Comparison of ENCODE assay signal across 8 mouse cellular contexts in the genomic region with DNA sequence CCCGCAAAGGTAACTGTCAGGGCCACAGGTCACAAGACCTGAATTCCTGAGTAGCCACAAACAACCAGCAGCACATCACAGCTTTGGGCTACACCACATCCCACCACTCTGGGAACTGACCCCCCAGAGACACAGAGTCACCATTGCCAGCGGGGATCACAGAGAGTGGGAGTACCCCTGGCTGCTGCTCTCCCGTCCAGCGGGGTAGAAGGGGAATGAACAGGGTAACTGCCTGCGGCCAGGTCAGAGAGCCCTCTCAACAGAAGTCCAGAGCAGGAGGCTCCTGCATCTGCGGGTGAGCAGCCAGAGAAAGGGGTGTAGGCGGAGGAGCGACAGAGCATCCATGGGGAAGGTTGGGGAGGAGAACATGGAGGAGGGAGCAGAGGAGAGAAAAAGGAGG. TPM values are rescaled to one million over a fixed set of nuclear protein-coding genes. Genes with fewer than 3 reads are reported as not detected.
DNase-seq lines count a peak whose midpoint lies in the region; ATAC-seq and TF ChIP-seq lines count a peak whose summit lies in the region.

No protein-coding gene starts in this region.

- no peak for ATAC-seq in hindbrain, embryonic 14.5 days (ENCODE audit: low FRiP score)
- no peak for ATAC-seq in midbrain, embryonic 15.5 days (replicated peaks)

- no peak for DNase-seq in left cerebral cortex, adult 2 months (ENCODE audit: extremely low spot score in 1 of 2, low spot score in 2 of 2)
- DNase-seq in left cerebral cortex, postnatal 10 days (ENCODE audit: extremely low spot score in 1 of 2, low spot score in 2 of 2): no peak
- no peak for DNase-seq in embryonic facial prominence, embryonic 10.5 days (ENCODE audit: low spot score)
- no peak for DNase-seq in hindbrain, embryonic 14.5 days (ENCODE audit: low spot score)
- no peak for DNase-seq in thymus, postnatal 0 days (ENCODE audit: low spot score)
- no peak for DNase-seq in embryo, embryonic 11 days
- no peak for DNase-seq in kidney, postnatal 10 days

- peak overlapping the region; percentile 61 for H3K4me3 ChIP-seq in left cerebral cortex, adult 2 months
- H3K4me3 ChIP-seq in embryonic facial prominence, embryonic 10.5 days: peak overlapping the region; percentile 89
- H3K4me3 ChIP-seq in hindbrain, embryonic 14.5 days (replicated peaks; ENCODE audit: low read length): peak overlapping the region; percentile 68
- peak overlapping the region; percentile 86 for H3K4me3 ChIP-seq in midbrain, embryonic 15.5 days

- intact Hi-C loops in left cerebral cortex, adult 2 months (cut with DNase I): no loop called here
- intact Hi-C loops in left cerebral cortex, postnatal 10 days (cut with DNase I): no loop called here

- no peaks in the 10 kb centered on the region for H3K9me3 ChIP-seq in embryonic facial prominence, embryonic 10.5 days
- no peaks in the 10 kb centered on the region for H3K9me3 ChIP-seq in hindbrain, embryonic 14.5 days (ENCODE audit: control insufficient read depth, low read length)
- no peaks in the 10 kb centered on the region for H3K9me3 ChIP-seq in midbrain, embryonic 15.5 days

- 9% methylated on average over 8 of the region's 8 CpGs for WGBS in embryonic facial prominence, embryonic 10.5 days
- WGBS in hindbrain, embryonic 14.5 days: 6% methylated on average over 8 of the region's 8 CpGs
- WGBS in midbrain, embryonic 15.5 days: 7% methylated on average over 8 of the region's 8 CpGs

- H3K9ac ChIP-seq in hindbrain, embryonic 14.5 days: peak overlapping the region; percentile 93
- peak overlapping the region; percentile 99 for H3K9ac ChIP-seq in midbrain, embryonic 15.5 days

- peak overlapping the region; percentile 80 for H3K4me2 ChIP-seq in hindbrain, embryonic 14.5 days (replicated peaks)
- H3K4me2 ChIP-seq in midbrain, embryonic 15.5 days: peak overlapping the region; percentile 77

- H3K27me3 ChIP-seq in embryonic facial prominence, embryonic 10.5 days (replicated peaks; ENCODE audit: low read depth, poor library complexity, severe bottlenecking): peaks cover 41% of the 10 kb centered on the region
- H3K27me3 ChIP-seq in hindbrain, embryonic 14.5 days (ENCODE audit: control insufficient read depth, insufficient read depth, low read length): peaks cover 37% of the 10 kb centered on the region
- H3K27me3 ChIP-seq in midbrain, embryonic 15.5 days (replicated peaks): peaks cover 37% of the 10 kb centered on the region

- H3K36me3 ChIP-seq in embryonic facial prominence, embryonic 10.5 days (replicated peaks): peaks cover 26% of the 10 kb centered on the region
- peaks cover 8% of the 10 kb centered on the region for H3K36me3 ChIP-seq in hindbrain, embryonic 14.5 days (replicated peaks; ENCODE audit: control insufficient read depth, insufficient read depth)
- no peaks in the 10 kb centered on the region for H3K36me3 ChIP-seq in midbrain, embryonic 15.5 days (replicated peaks)

- no peak for TF ChIP-seq CTCF in left cerebral cortex, adult 2 months (IDR thresholded peaks at IDR 0.05)

- peak overlapping the region; percentile 96 for H3K27ac ChIP-seq in left cerebral cortex, adult 2 months
- H3K27ac ChIP-seq in embryonic facial prominence, embryonic 10.5 days (replicated peaks): peak overlapping the region; percentile 94
- peak overlapping the region; percentile 74; the same call in 1 of the 2 replicates for H3K27ac ChIP-seq in hindbrain, embryonic 14.5 days
- peak overlapping the region; percentile 79 for H3K27ac ChIP-seq in midbrain, embryonic 15.5 days

- peaks cover 71% of the 10 kb centered on the region for H3K4me1 ChIP-seq in embryonic facial prominence, embryonic 10.5 days
- peaks cover 22% of the 10 kb centered on the region for H3K4me1 ChIP-seq in hindbrain, embryonic 14.5 days (replicated peaks; ENCODE audit: control insufficient read depth, insufficient read depth, low read length)
- H3K4me1 ChIP-seq in midbrain, embryonic 15.5 days: peaks cover 46% of the 10 kb centered on the region

RNA-seq across cellular contexts. Expression of a gene that starts 0.7 kb away (rescaled TPM):
- total RNA-seq in left cerebral cortex, adult 2 months (2021): 1 to 10 TPM; 6.6 to 9.1 TPM
- total RNA-seq in left cerebral cortex, postnatal 10 days (2021): 1 to 10 TPM; 6.8 to 8.4 TPM
- polyA plus RNA-seq in embryonic facial prominence, embryonic 10.5 days (2016; fragmentation: Nextera tagmentation; extraction: Ambion mirVana): 0.33 and 0.37 TPM in 2 replicates
- 1.7 and 2.6 TPM in 2 replicates for polyA plus RNA-seq in hindbrain, embryonic 14.5 days (2014; fragmentation: Nextera tagmentation; extraction: Ambion mirVana)
- 3.1 and 3.3 TPM in 2 replicates for polyA plus RNA-seq in midbrain, embryonic 15.5 days (2015; fragmentation: Nextera tagmentation; extraction: Ambion mirVana)
- 0.48 and 1.2 TPM in 2 replicates for polyA plus RNA-seq in thymus, postnatal 0 days (2015; fragmentation: Nextera tagmentation; extraction: Ambion mirVana)

RNA-seq across cellular contexts. Expression of a gene that starts 4.9 kb away (rescaled TPM):
- 100 to 1,000 TPM; 318 to 346 TPM for total RNA-seq in left cerebral cortex, adult 2 months (2021)
- total RNA-seq in left cerebral cortex, postnatal 10 days (2021): 100 to 1,000 TPM; 389 to 406 TPM
- polyA plus RNA-seq in embryonic facial prominence, embryonic 10.5 days (2016; fragmentation: Nextera tagmentation; extraction: Ambion mirVana): 125 and 136 TPM in 2 replicates
- polyA plus RNA-seq in hindbrain, embryonic 14.5 days (2014; fragmentation: Nextera tagmentation; extraction: Ambion mirVana): 228 and 232 TPM in 2 replicates
- polyA plus RNA-seq in midbrain, embryonic 15.5 days (2015; fragmentation: Nextera tagmentation; extraction: Ambion mirVana): 292 and 296 TPM in 2 replicates
- polyA plus RNA-seq in thymus, postnatal 0 days (2015; fragmentation: Nextera tagmentation; extraction: Ambion mirVana): 129 and 131 TPM in 2 replicates

RNA-seq across cellular contexts. Expression of a gene that starts 5.4 kb away (rescaled TPM):
- total RNA-seq in left cerebral cortex, adult 2 months (2021): not detected
- total RNA-seq in left cerebral cortex, postnatal 10 days (2021): not detected
- polyA plus RNA-seq in embryonic facial prominence, embryonic 10.5 days (2016; fragmentation: Nextera tagmentation; extraction: Ambion mirVana): 3.4 TPM in 1 of 2 replicates, not detected in the other
- polyA plus RNA-seq in hindbrain, embryonic 14.5 days (2014; fragmentation: Nextera tagmentation; extraction: Ambion mirVana): 1.1 TPM in 1 of 2 replicates, not detected in the other
- not detected in 2 replicates for polyA plus RNA-seq in midbrain, embryonic 15.5 days (2015; fragmentation: Nextera tagmentation; extraction: Ambion mirVana)
- 5.3 and 15.5 TPM in 2 replicates for polyA plus RNA-seq in thymus, postnatal 0 days (2015; fragmentation: Nextera tagmentation; extraction: Ambion mirVana)

RNA-seq across cellular contexts. Expression of a gene that starts 7.4 kb away (rescaled TPM):
- total RNA-seq in left cerebral cortex, adult 2 months (2021): 10 to 100 TPM; 55.3 to 55.5 TPM
- 10 to 100 TPM; 55.4 to 61.9 TPM for total RNA-seq in left cerebral cortex, postnatal 10 days (2021)
- 63.6 and 68.1 TPM in 2 replicates for polyA plus RNA-seq in embryonic facial prominence, embryonic 10.5 days (2016; fragmentation: Nextera tagmentation; extraction: Ambion mirVana)
- polyA plus RNA-seq in hindbrain, embryonic 14.5 days (2014; fragmentation: Nextera tagmentation; extraction: Ambion mirVana): 42.0 and 42.5 TPM in 2 replicates
- polyA plus RNA-seq in midbrain, embryonic 15.5 days (2015; fragmentation: Nextera tagmentation; extraction: Ambion mirVana): 64.5 and 66.5 TPM in 2 replicates
- polyA plus RNA-seq in thymus, postnatal 0 days (2015; fragmentation: Nextera tagmentation; extraction: Ambion mirVana): 32.6 and 39.1 TPM in 2 replicates

RNA-seq across cellular contexts. Expression of a gene that starts 10.8 kb away (rescaled TPM):
- 1 to 10 TPM; 5.7 to 10.0 TPM for total RNA-seq in left cerebral cortex, adult 2 months (2021)
- total RNA-seq in left cerebral cortex, postnatal 10 days (2021): 1 to 10 TPM; 6.0 to 7.1 TPM
- polyA plus RNA-seq in embryonic facial prominence, embryonic 10.5 days (2016; fragmentation: Nextera tagmentation; extraction: Ambion mirVana): 15.7 and 18.0 TPM in 2 replicates
- 3.4 and 3.8 TPM in 2 replicates for polyA plus RNA-seq in hindbrain, embryonic 14.5 days (2014; fragmentation: Nextera tagmentation; extraction: Ambion mirVana)
- polyA plus RNA-seq in midbrain, embryonic 15.5 days (2015; fragmentation: Nextera tagmentation; extraction: Ambion mirVana): 2.9 and 4.7 TPM in 2 replicates
- polyA plus RNA-seq in thymus, postnatal 0 days (2015; fragmentation: Nextera tagmentation; extraction: Ambion mirVana): 3.7 TPM in 2 replicates
